Mouse (Mus musculus): ENCODE results near the gene Efl1. TPM values are rescaled to one million over a fixed set of nuclear protein-coding genes. Genes with fewer than 3 reads are reported as not detected.
"Not testable (repeated sequence)": the region's sequence is repeated elsewhere in the genome, so short reads cannot be mapped to it uniquely, and the experiment has no call there.

Gene Efl1
- total RNA-seq, 2 experiments from 2014 or later, result 16.3 to 17.7 TPM

GRCm38 (mm10) chr7:82719285-82719684 lies 70.9 kb downstream of the Efl1 start:
- no peak for DNase-seq (ENCODE audit: low spot score in 2 of 2)

DNA sequence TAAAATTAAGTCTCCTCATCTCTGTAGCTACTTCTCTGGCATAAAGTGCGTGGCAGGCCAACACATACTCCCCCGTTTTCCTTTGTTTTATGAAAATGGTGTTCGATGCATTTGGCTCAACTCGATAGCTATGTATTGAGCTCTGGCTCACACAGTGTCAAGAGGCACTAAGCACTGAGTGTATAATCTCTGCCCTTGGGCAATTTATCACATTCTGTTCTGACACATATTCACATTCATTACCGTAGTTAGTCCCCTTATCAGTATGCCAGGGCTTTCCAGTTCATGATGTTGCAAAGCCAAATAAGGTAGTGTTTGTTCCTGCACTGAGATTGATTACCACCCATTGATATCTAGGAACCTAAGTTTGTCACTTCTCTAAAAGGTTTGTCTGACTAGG lies 71.3 kb downstream of the Efl1 start:
- DNase-seq (ENCODE audit: low spot score in 2 of 2), result no peak

DNA sequence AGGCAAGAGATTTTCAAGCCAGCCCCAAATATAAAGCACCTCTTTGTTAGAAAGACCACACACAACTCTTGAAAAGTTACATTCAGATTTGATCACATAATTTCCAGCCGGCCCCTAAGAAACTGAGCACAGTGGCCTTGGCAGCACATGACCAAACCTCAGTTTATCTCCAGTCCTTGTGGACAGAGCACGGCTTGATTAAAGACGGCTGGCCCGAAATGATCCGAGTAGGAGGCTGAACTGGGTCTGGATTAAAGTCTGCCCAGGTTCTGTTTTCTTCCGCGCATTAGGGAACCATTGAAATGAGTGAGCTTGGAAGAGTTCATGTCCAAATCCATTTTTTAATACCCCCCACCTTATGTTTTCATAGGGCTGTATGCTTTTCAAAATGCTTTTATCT lies 72.1 kb downstream of the Efl1 start:
- DNase-seq (ENCODE audit: low spot score in 2 of 2), result no peak

DNA sequence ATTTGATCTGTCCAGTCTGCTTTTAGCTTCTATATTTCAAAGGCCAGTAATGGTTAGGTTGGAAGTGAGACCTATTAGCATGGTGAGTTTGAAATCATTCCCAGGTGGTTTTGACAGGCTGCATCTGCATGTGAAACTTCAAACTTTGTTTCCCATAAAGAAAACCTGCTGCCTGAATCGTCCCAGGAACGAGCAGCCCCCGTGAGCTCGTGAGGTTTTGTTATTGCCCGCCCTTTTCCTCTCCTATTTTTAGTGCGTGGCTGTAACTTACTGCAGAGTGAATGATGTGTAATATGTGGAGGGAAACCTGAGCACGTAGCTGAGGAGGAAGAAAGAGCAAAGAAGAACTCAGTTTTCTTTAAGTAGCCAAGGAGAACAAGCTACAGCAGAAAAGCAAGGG lies 72.5 kb downstream of the Efl1 start:
- DNase-seq (ENCODE audit: low spot score in 2 of 2), result no peak

- no peak for DNase-seq (ENCODE audit: low spot score in 2 of 2)
Observed at GRCm38 (mm10) chr7:82722486-82723123, 74.2 kb downstream of the Efl1 start.

GRCm38 (mm10) chr7:82723151-82723871 lies 74.9 kb downstream of the Efl1 start:
- DNase-seq (ENCODE audit: low spot score in 2 of 2), result no peak

DNA sequence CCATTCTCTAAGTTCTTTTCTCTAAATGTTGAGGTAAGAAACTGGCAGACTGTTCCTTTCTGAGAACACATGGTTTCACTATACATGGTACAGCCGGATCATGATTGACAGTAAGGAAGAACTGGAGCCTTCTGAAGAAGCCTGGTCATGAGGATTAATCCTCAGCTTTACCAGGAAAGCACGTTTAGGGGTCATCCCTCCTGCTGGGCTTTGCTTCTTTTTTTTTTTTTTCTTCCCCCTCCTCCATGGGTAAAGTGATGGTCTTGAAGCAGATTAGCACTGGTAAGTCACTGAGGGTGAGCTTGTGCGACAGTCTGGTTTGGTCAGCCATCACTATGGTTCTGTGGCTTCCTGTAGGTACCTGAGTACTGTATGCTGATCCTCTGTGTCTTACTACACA lies 76.1 kb downstream of the Efl1 start:
- no peak for DNase-seq (ENCODE audit: low spot score in 2 of 2)

DNA sequence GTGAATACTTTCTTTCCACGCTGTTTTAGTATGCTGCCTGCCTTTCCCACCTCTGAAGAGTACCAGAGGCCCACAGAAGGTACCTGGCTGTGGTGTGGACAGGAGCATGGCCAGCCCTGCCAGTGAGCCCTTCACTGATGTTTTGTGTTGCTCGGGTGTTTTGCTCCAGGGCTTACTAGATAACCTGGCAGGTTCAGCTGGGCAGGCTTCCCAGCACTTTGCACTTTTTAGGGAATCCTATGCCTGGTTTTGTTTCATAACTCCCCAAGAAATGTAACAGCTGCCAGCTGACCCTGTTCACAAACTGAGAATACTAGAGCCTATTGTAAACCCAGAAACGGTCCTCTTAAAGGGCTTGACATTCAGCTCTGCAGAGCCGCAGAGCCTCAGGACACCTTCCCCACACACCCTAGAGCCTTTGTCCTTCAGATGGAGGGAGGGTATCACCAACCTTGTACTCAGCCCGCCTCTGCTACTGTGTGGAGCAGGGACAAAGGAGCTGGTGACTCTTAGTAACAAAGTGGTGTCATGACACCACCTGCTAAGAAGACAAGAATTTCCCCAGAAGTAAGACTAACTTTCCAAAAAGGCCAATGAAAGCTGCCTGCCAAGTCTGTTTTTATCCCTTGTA lies 76.7 kb downstream of the Efl1 start:
- no peak for DNase-seq (ENCODE audit: low spot score in 2 of 2)

GRCm38 (mm10) chr7:82725741-82726450 lies 77.5 kb downstream of the Efl1 start:
- no peak for DNase-seq (ENCODE audit: low spot score in 2 of 2)

DNA sequence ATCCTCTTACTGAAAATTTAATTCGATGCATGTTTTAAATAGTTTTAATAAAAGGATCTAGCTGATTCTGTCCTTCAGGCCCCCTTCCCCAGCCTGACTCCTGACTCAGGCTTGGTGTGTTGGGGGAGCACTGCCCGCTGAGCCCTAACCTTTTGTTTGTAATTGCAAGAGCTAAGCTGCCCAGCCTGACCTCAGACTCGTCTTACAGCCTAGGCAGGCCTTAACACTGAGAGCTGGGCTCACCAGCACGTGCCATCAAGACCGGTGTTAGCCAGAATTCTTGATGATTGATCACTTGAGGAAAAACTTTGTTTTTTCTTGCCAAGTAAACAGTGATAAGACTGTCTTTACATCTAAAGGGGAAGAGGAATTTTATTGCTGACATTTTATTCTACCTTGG lies 78.7 kb downstream of the Efl1 start:
- DNase-seq (ENCODE audit: low spot score in 2 of 2), result no peak

DNA sequence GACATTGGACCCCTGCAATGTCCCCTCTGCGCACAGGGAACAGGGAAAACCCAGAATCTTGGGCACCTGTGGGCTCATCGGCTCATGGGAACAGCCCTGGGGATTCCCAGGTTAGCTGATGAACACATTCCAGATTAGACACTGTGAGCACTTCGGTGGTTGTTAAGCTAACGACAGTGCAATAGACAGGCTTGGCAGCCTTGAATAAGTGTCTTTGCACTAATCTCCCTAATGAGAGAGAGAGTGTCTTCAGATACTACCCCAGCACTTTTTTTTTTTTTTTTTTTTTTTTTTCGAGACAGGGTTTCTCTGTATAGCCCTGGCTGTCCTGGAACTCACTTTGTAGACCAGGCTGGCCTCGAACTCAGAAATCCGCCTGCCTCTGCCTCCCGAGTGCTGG lies 80.6 kb downstream of the Efl1 start:
- not testable (repeated sequence) for DNase-seq (ENCODE audit: low spot score in 2 of 2)

- no peak for DNase-seq (ENCODE audit: low spot score in 2 of 2)
Observed at GRCm38 (mm10) chr7:82733118-82733517, 84.7 kb downstream of the Efl1 start.

- DNase-seq (ENCODE audit: low spot score in 2 of 2), result no peak
Observed at GRCm38 (mm10) chr7:82733995-82734394, 85.6 kb downstream of the Efl1 start.

DNA sequence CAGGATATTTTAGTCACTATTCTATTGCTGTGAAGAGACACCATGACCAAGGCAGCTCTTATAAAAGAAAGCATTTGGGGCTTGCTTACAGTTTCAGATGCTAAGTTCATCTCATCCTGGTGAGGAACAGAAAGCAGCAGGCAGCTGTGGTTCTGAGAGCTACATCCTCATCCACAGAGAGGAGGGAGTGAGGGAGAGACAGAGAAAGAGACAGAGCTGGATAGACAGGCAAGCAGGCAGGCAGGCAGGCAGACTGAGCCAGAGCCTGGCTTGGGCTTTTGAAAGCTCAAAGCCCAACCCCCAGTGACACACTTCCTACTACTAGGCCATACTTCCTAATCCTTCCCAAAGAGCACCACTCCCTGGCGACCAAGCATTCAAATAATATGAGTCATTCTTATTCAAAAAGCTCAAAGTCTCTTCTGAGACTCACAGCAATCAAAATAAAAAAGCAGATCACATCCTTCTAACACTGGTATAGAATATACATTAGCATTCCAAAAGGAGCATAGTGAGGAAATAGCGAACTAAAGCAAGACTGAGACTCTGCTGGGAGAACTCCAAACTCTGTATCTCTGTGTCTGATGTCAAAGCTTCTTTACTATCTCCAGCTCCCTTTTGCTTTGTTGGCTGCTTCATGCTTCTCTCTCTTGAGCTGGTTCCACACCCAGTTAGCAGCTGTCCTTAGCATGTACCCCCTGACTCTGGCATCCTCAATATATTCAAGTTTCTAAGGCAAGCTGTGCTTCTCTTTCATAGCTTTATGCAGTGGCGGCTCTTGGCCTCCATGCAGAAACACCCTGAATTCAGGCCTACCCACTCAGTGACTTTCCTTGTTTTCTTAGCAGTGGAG lies 86.6 kb downstream of the Efl1 start:
- no peak for DNase-seq (ENCODE audit: low spot score in 2 of 2)

DNA sequence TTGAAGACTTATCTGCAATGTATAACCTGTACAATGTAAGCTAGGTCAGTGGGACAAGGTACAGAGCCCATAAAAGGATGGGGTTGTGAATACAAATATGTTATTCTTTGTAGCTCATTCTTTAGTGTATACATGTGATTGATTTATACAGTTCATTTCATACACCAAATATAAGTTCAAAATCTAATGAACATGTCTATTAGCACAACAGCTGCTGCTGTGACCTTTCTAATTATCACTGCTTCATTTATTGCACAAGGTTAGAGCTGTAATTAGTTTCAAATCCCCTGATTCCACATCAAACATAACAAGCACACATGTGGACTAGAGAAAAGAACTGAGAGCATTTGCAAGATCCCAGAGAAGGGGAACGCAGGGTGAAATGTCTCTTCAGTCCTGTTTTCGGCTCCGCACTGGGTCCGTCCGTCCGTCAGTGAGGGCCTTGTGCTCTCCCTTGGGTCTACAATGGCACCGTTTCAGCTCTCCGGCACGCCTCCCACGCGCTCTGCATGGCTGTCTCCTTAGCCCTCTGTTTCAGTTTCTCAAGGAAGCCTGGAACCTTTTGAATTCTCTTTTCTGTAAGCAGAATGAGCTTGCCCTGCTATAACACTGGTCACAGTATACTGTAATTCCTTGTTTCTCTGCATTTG lies 94.8 kb downstream of the Efl1 start:
- peak in 1 of 2 experiments; percentile 38 for DNase-seq (ENCODE audit: low spot score in 2 of 2)

DNA sequence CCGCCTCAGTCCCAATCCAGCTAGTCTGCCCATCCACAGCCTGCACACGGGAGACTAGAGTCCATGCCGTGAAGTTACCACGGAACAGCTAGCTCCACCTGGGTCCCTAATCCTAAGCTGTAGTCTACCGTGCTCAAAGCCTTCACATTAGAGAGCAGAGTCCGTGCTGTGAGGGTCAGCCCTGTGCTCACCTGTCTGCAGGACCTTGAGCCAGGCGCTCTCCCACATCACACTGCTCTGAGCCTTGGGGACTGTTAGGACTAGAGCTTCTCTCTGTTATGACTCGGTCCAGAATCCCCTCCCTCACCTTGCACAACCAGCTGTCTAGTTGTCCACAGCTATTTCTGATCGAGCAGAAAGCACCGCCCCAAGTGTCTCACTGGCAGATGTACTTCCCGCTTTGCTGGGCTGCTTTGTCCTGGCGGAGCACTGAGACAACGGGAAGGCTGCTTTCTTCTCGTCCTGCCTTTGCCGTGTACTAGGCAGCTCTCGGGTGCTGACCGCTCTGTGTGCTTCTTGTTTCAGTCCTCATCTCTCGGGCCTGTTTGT lies 95.8 kb downstream of the Efl1 start:
- no peak for DNase-seq (ENCODE audit: low spot score in 2 of 2)

DNA sequence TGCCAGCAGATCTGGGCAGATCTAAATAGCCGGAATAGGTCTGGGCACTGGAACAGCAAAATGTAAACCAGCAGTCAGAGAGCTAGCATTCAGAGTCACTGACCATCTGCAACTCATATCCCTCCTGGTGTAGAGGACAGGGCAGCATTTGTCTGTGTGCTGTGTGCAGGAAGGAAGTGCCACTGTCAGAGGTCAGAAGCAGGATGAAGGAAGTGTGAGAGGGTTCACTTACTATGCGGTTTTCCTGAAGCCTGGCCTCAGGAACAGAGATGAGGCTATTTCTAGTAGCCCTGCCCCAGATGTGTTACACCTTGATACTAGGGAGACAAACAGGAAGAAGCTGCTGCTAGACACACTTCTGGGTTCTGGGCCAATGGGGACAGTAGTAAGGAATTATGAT lies 100.4 kb downstream of the Efl1 start:
- DNase-seq (ENCODE audit: low spot score in 2 of 2), result no peak

DNA sequence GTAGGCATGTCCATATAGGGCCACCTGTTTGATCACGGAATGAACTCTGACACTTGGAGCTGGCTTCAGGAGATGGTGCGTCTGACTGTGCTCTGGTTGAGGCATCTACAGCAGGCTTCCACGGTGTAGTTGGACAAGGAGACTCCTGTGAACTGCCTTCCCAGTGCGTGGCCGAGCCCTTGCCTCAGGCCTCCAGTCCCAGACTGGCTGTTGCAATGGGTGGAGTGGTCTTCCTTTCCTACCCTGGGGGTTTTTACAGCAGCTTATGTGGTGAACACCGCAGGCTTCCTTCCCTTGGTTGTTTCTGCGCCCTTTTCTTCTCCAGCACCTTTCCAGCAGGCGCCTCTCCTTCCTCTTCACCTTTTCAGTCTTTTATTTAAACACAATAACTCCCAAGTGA lies 100.8 kb downstream of the Efl1 start:
- no peak for DNase-seq (ENCODE audit: low spot score in 2 of 2)

- DNase-seq (ENCODE audit: low spot score in 2 of 2), result no peak
Observed at GRCm38 (mm10) chr7:82752171-82753085, 104.0 kb downstream of the Efl1 start.
